Mouse (Mus musculus): Measurements from ENCODE around the gene Syt11. TPM values are rescaled to one million over a fixed set of nuclear protein-coding genes. Genes with fewer than 3 reads are reported as not detected.
"Not testable (repeated sequence)": the region's sequence is repeated elsewhere in the genome, so short reads cannot be mapped to it uniquely, and the experiment has no call there.

The Syt11 gene
- polyA plus RNA-seq, 1 experiment from 2014 or later: 1.3 TPM

DNA sequence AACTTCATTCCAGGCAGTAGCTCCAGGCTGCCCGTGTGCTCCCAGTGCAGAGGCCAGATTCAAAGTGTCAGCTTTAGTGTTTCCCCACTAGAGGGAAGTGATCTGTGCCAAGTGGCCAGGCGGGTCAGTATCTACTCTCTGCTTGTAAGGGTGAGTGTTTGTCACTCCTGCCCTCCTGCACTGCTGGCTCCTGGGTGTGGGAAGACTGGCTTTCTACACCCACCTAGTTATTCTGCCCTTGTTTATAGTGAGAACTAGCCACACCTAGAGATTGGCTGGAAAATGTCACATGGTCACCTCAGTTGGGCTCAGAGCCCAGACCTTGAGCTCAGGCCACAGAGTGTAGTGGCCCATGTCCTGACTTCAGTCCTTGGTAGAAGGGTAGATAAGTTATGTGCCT, 55.9 kb downstream of the Syt11 start:
- no peak for DNase-seq

DNA sequence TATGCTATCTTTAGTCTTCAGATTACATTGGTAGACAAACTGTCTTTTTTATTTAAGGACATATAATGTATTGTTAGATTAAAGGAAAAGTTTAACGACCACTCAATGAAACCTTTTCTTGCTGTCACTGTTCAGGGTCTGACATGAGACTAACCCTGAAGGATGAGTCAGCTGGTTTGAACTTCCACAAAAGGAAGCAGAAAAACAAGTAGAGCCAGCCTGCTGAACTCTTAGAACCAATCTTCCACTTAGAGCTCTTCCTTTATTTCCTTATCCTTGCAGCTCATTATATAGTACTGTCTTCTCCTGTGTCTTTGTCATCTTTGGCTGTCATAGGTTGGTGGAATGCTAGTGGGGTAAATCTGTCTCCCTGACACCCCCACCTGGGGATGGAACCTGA, 57.1 kb downstream of the Syt11 start:
- DNase-seq (peak; percentile 17), ATAC-seq (ENCODE audit: low read depth) (peak; percentile 43; the same call in 1 of the 2 replicates)
- H3K27ac ChIP-seq: peak overlapping the region; percentile 77

More for the DNA sequence above, 55.9 kb downstream of the Syt11 start:
- peaks cover 25% of the 10 kb centered on the region for H3K4me1 ChIP-seq (replicated peaks)
- WGBS (ENCODE audit: insufficient replicate concordance): 78% methylated on average over 2 of the region's 2 CpGs
- peak; percentile 22; the same call in 1 of the 2 replicates for ATAC-seq (ENCODE audit: low read depth)
- no peaks in the 10 kb centered on the region for H3K27me3 ChIP-seq
- peaks cover 45% of the 10 kb centered on the region for H3K36me3 ChIP-seq
- H3K4me2 ChIP-seq: peak overlapping the region; percentile 86
- H3K9ac ChIP-seq: peak overlapping the region; percentile 68
- peak overlapping the region; percentile 77 for H3K27ac ChIP-seq
- H3K4me3 ChIP-seq (replicated peaks): peak overlapping the region; percentile 74
- no peaks in the 10 kb centered on the region for H3K9me3 ChIP-seq (replicated peaks)

GRCm38 (mm10) chr3:88717198-88717798, 57.7 kb downstream of the Syt11 start:
- peaks cover 52% of the 10 kb centered on the region for H3K36me3 ChIP-seq
- 6% methylated on average over 9 of the region's 9 CpGs for WGBS (ENCODE audit: insufficient replicate concordance)

More for the DNA sequence above, 57.1 kb downstream of the Syt11 start:
- 4% methylated on average over 1 of the region's 1 CpGs for WGBS (ENCODE audit: insufficient replicate concordance)
- Histone ChIP-seq H3K4me3 (replicated peaks) (peak overlapping the region; percentile 74), H3K36me3 (peaks cover 47% of the 10 kb centered on the region), H3K9ac (peak overlapping the region; percentile 68), H3K4me2 (peak overlapping the region; percentile 86), H3K27me3 (no peaks in the 10 kb centered on the region), H3K9me3 (replicated peaks) (no peaks in the 10 kb centered on the region), H3K4me1 (replicated peaks) (peaks cover 25% of the 10 kb centered on the region)

DNA sequence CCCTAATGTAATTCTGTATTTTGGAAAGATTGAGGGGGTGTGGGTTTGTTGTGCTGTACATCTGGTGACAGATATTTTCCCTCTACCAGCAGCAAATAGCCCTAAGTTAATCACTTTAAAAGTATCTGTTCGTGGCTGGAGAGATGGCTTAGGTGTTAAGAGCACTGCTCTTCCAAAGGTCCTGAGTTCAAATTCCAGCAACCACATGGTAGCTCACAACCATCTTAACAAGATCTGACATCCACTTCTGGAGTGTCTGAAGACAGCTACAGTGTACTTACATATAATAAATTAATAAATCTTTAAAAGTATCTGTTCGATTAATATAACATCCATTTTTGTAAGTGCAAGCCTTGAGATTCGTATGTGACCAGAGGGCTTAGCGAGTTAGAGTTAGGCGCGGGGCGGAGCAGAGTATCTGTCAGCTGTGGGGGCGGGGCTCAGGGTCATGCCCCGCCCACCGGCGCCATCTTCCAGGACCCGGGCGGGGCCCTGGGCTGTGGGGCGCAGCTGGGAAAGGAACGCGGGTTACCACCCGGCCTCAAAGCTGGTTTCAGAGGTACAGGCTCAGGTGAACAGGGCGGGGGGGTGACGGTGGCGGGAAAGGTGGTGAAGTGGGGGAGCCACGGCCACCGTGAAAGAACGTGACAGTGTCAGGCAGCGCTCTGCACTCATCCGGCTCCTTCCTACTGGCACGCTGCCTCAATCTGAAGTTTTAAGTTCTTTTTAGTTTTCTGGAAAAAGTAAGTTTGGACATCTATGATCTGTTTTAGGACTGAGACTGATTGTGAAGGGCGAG, 58.4 kb downstream of the Syt11 start, which contains the start of gene Rit1:
Rit1 (plus strand) TSS at position 440 of the 799 bp plus-strand sequence.
- peaks cover 54% of the 10 kb centered on the region for H3K36me3 ChIP-seq
- H3K4me2 ChIP-seq: peak within 1 kb of the TSS; percentile 86
- no peaks in the 10 kb centered on the region for H3K27me3 ChIP-seq
- peak within 1 kb of the TSS; percentile 74 for H3K4me3 ChIP-seq (replicated peaks)
- ATAC-seq (ENCODE audit: low read depth): peak; percentile 94
- peak; percentile 82 for DNase-seq
- H3K9ac ChIP-seq: peak within 1 kb of the TSS; percentile 84
- peaks cover 25% of the 10 kb centered on the region for H3K4me1 ChIP-seq (replicated peaks)
- H3K27ac ChIP-seq: peak within 1 kb of the TSS; percentile 94
- 1% methylated on average over 27 of the region's 27 CpGs for WGBS (ENCODE audit: insufficient replicate concordance)
- H3K9me3 ChIP-seq (replicated peaks): no peaks in the 10 kb centered on the region

More at GRCm38 (mm10) chr3:88717198-88717798, 57.7 kb downstream of the Syt11 start:
- peak overlapping the region; percentile 94 for H3K27ac ChIP-seq
- H3K4me2 ChIP-seq: peak overlapping the region; percentile 86
- peak; percentile 65 for ATAC-seq (ENCODE audit: low read depth)
- peak overlapping the region; percentile 74 for H3K4me3 ChIP-seq (replicated peaks)
- H3K4me1 ChIP-seq (replicated peaks): peaks cover 25% of the 10 kb centered on the region
- DNase-seq: peak; percentile 38
- H3K27me3 ChIP-seq: no peaks in the 10 kb centered on the region
- H3K9ac ChIP-seq: peak overlapping the region; percentile 84
- no peaks in the 10 kb centered on the region for H3K9me3 ChIP-seq (replicated peaks)

- 81% methylated on average over 5 of the region's 5 CpGs for WGBS (ENCODE audit: insufficient replicate concordance)
- not testable (repeated sequence) for ATAC-seq (ENCODE audit: low read depth); DNase-seq
Observed at GRCm38 (mm10) chr3:88715716-88716115, 59.2 kb downstream of the Syt11 start.

GRCm38 (mm10) chr3:88714725-88715124, 60.2 kb downstream of the Syt11 start:
- Histone ChIP-seq H3K4me2 (no peak overlapping the region), H3K9me3 (replicated peaks) (no peaks in the 10 kb centered on the region), H3K27me3 (no peaks in the 10 kb centered on the region), H3K4me3 (replicated peaks) (no peak overlapping the region), H3K9ac (no peak overlapping the region), H3K36me3 (peaks cover 56% of the 10 kb centered on the region), H3K27ac (no peak overlapping the region), H3K4me1 (replicated peaks) (peaks cover 24% of the 10 kb centered on the region)
- WGBS (ENCODE audit: insufficient replicate concordance): 73% methylated on average over 2 of the region's 2 CpGs
- no peak for ATAC-seq (ENCODE audit: low read depth)
- DNase-seq: no peak

More at GRCm38 (mm10) chr3:88715716-88716115, 59.2 kb downstream of the Syt11 start:
- Histone ChIP-seq H3K36me3 (peaks cover 55% of the 10 kb centered on the region), H3K4me1 (replicated peaks) (peaks cover 25% of the 10 kb centered on the region)
- H3K4me2 ChIP-seq; H3K27me3 ChIP-seq; H3K4me3 ChIP-seq (replicated peaks); H3K9ac ChIP-seq; H3K9me3 ChIP-seq (replicated peaks); H3K27ac ChIP-seq: not testable (repeated sequence)

- WGBS (ENCODE audit: insufficient replicate concordance): 89% methylated on average over 4 of the region's 4 CpGs
- ATAC-seq (ENCODE audit: low read depth) (no peak), DNase-seq (no peak)
- H3K4me1 ChIP-seq (replicated peaks): peaks cover 14% of the 10 kb centered on the region
- no peak overlapping the region for H3K4me3 ChIP-seq (replicated peaks)
- H3K4me2 ChIP-seq: no peak overlapping the region
- no peak overlapping the region for H3K9ac ChIP-seq
- no peaks in the 10 kb centered on the region for H3K27me3 ChIP-seq
- no peaks in the 10 kb centered on the region for H3K9me3 ChIP-seq (replicated peaks)
- H3K27ac ChIP-seq: no peak overlapping the region
- H3K36me3 ChIP-seq: peaks cover 56% of the 10 kb centered on the region
Observed at GRCm38 (mm10) chr3:88713709-88714108, 61.3 kb downstream of the Syt11 start.

DNA sequence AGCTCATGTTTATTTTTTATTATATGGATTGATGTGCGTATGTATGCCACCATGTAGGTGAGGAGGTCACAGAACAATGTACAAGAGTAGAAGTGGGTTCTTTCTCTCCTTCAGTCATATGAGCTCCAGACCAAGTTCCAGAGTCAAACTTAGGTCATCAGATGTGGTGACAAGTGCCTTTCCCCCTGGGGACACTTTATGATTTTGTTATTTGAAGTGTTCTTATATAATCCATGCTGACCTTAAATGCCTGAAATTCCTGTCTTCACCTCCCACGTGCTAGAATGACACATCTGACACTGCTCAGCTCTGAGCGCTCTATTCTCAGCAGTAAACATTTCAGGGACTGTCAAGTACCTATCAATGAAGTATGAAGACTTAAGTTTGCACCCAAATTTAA, 73.7 kb downstream of the Syt11 start:
- 85% methylated on average over 3 of the region's 3 CpGs for WGBS (ENCODE audit: insufficient replicate concordance)
- no peaks in the 10 kb centered on the region for H3K27me3 ChIP-seq

DNA sequence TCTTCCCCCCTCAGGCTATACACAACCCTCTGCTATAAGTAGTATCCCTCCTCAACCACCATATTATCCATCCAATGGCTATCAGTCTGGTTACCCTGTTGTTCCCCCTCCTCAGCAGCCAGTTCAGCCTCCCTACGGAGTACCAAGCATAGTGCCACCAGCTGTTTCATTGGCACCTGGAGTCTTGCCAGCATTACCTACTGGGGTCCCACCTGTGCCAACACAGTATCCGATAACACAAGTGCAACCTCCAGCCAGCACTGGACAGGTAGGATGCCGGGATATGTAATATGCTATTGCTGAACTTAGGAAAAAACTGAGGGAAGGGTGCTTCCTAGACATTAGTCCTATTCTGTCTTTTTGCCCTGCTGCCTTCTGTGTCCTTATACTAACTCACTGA, 74.7 kb downstream of the Syt11 start:
- Histone ChIP-seq H3K4me1 (replicated peaks) (no peaks in the 10 kb centered on the region), H3K4me3 (replicated peaks) (no peak overlapping the region), H3K27ac (no peak overlapping the region), H3K4me2 (no peak overlapping the region), H3K9ac (no peak overlapping the region), H3K36me3 (peaks cover 94% of the 10 kb centered on the region), H3K9me3 (replicated peaks) (no peaks in the 10 kb centered on the region), H3K27me3 (no peaks in the 10 kb centered on the region)
- WGBS (ENCODE audit: insufficient replicate concordance): 88% methylated on average over 3 of the region's 3 CpGs
- no peak for ATAC-seq (ENCODE audit: low read depth)
- DNase-seq: no peak

More for the DNA sequence above, 73.7 kb downstream of the Syt11 start:
- H3K9me3 ChIP-seq (replicated peaks): no peaks in the 10 kb centered on the region
- no peak overlapping the region for H3K9ac ChIP-seq
- peaks cover 88% of the 10 kb centered on the region for H3K36me3 ChIP-seq
- no peak overlapping the region for H3K4me3 ChIP-seq (replicated peaks)
- no peak overlapping the region for H3K27ac ChIP-seq
- no peak overlapping the region for H3K4me2 ChIP-seq
- ATAC-seq (ENCODE audit: low read depth): no peak
- DNase-seq: no peak
- no peaks in the 10 kb centered on the region for H3K4me1 ChIP-seq (replicated peaks)

DNA sequence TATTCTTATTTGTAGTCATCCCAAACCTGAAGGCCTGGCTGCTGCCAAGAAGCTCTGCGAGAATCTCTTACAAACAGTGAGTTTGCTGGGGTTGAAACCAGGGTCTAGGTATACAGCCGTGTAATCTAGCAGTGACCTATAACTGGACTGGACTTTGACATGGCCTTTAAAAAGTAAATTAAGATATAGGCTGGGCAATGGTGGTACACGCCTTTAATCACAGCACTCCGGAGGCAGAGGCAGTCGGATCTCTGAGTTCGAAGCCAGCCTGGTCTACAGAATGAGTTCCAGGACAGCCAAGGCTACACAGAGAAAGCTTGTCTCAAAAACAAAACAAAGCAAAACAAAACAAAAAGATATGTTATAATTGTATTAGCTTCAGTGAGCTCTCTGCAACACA, 76.1 kb downstream of the Syt11 start:
- DNase-seq: no peak
- 85% methylated on average over 6 of the region's 6 CpGs for WGBS (ENCODE audit: insufficient replicate concordance)
- H3K36me3 ChIP-seq: peaks cover 95% of the 10 kb centered on the region

GRCm38 (mm10) chr3:88698051-88698450, 76.9 kb downstream of the Syt11 start:
- H3K4me3 ChIP-seq (replicated peaks): no peak overlapping the region
- DNase-seq (no peak), ATAC-seq (ENCODE audit: low read depth) (no peak)
- H3K4me1 ChIP-seq (replicated peaks): no peaks in the 10 kb centered on the region
- peaks cover 94% of the 10 kb centered on the region for H3K36me3 ChIP-seq
- no peaks in the 10 kb centered on the region for H3K27me3 ChIP-seq
- H3K9me3 ChIP-seq (replicated peaks): no peaks in the 10 kb centered on the region
- H3K4me2 ChIP-seq: no peak overlapping the region
- H3K27ac ChIP-seq: no peak overlapping the region
- 75% methylated on average over 1 of the region's 1 CpGs for WGBS (ENCODE audit: insufficient replicate concordance)
- H3K9ac ChIP-seq: no peak overlapping the region

More for the DNA sequence above, 76.1 kb downstream of the Syt11 start:
- no peak overlapping the region for H3K4me3 ChIP-seq (replicated peaks)
- H3K9ac ChIP-seq: no peak overlapping the region
- H3K27ac ChIP-seq: no peak overlapping the region
- H3K4me1 ChIP-seq (replicated peaks): no peaks in the 10 kb centered on the region
- H3K27me3 ChIP-seq: no peaks in the 10 kb centered on the region
- H3K9me3 ChIP-seq (replicated peaks): no peaks in the 10 kb centered on the region
- H3K4me2 ChIP-seq: no peak overlapping the region
- no peak for ATAC-seq (ENCODE audit: low read depth)

All from liver, embryonic 13.5 days (tissue).